Mouse (Mus musculus): ENCODE measurements around the gene Rnh1. TPM values are rescaled to one million over a fixed set of nuclear protein-coding genes. Genes with fewer than 3 reads are reported as not detected.

Gene Rnh1
- total and polyA plus RNA-seq, 2 experiments, result 106 to 134 TPM

- 89% methylated on average over 6 of the region's 6 CpGs for WGBS
- no peak for DNase-seq (ENCODE audit: extremely low read depth, low read depth, low spot score)
- Histone ChIP-seq H3K36me3 (ENCODE audit: control insufficient read depth, insufficient read depth, low read length) (no peaks in the 10 kb centered on the region), H3K4me3 (ENCODE audit: insufficient read depth, low read depth, low read length) (no peak overlapping the region), H3K79me2 (ENCODE audit: control insufficient read depth, insufficient read depth, low read length) (no peaks in the 10 kb centered on the region), H3K4me1 (ENCODE audit: control insufficient read depth, insufficient read depth, low read length) (no peaks in the 10 kb centered on the region), H3K27ac (replicated peaks; ENCODE audit: insufficient read depth, low read depth, low read length) (no peak overlapping the region), H3K9ac (ENCODE audit: low read depth, low read length) (no peak overlapping the region), H3K27me3 (ENCODE audit: control insufficient read depth, insufficient read depth, low read length) (no peaks in the 10 kb centered on the region)
- TF ChIP-seq POLR2A (IDR thresholded peaks at IDR 0.05; ENCODE audit: extremely low read depth, insufficient read depth, low read length) (no peak), CTCF (IDR thresholded peaks at IDR 0.05; ENCODE audit: low read depth, low read length) (no peak)
Measured at GRCm38 (mm10) chr7:141147044-141147443, 25.6 kb downstream of the Rnh1 start.

- 95% methylated on average over 12 of the region's 12 CpGs for WGBS
- no peak for TF ChIP-seq CTCF (IDR thresholded peaks at IDR 0.05; ENCODE audit: low read depth, low read length)
- TF ChIP-seq POLR2A (IDR thresholded peaks at IDR 0.05; ENCODE audit: extremely low read depth, insufficient read depth, low read length), result no peak
- Histone ChIP-seq H3K9ac (ENCODE audit: low read depth, low read length) (no peak overlapping the region), H3K36me3 (ENCODE audit: control insufficient read depth, insufficient read depth, low read length) (no peaks in the 10 kb centered on the region), H3K4me3 (ENCODE audit: insufficient read depth, low read depth, low read length) (no peak overlapping the region), H3K79me2 (ENCODE audit: control insufficient read depth, insufficient read depth, low read length) (no peaks in the 10 kb centered on the region), H3K27ac (replicated peaks; ENCODE audit: insufficient read depth, low read depth, low read length) (no peak overlapping the region), H3K27me3 (ENCODE audit: control insufficient read depth, insufficient read depth, low read length) (no peaks in the 10 kb centered on the region), H3K4me1 (ENCODE audit: control insufficient read depth, insufficient read depth, low read length) (no peaks in the 10 kb centered on the region)
- no peak for DNase-seq (ENCODE audit: extremely low read depth, low read depth, low spot score)
Measured at GRCm38 (mm10) chr7:141146043-141146595, 26.5 kb downstream of the Rnh1 start.

- DNase-seq (ENCODE audit: extremely low read depth, low read depth, low spot score), result no peak
- H3K4me1 ChIP-seq (ENCODE audit: control insufficient read depth, insufficient read depth, low read length), result no peaks in the 10 kb centered on the region
- H3K9ac ChIP-seq (ENCODE audit: low read depth, low read length), result no peak overlapping the region
- no peaks in the 10 kb centered on the region for H3K36me3 ChIP-seq (ENCODE audit: control insufficient read depth, insufficient read depth, low read length)
- H3K4me3 ChIP-seq (ENCODE audit: insufficient read depth, low read depth, low read length), result no peak overlapping the region
- TF ChIP-seq POLR2A (IDR thresholded peaks at IDR 0.05; ENCODE audit: extremely low read depth, insufficient read depth, low read length), result no peak
- TF ChIP-seq CTCF (IDR thresholded peaks at IDR 0.05; ENCODE audit: low read depth, low read length), result no peak
- WGBS, result 73% methylated on average over 1 of the region's 1 CpGs
- H3K27ac ChIP-seq (replicated peaks; ENCODE audit: insufficient read depth, low read depth, low read length), result no peak overlapping the region
- no peaks in the 10 kb centered on the region for H3K79me2 ChIP-seq (ENCODE audit: control insufficient read depth, insufficient read depth, low read length)
- no peaks in the 10 kb centered on the region for H3K27me3 ChIP-seq (ENCODE audit: control insufficient read depth, insufficient read depth, low read length)
Measured at GRCm38 (mm10) chr7:141145403-141145802, 27.3 kb downstream of the Rnh1 start.

GRCm38 (mm10) chr7:141144650-141145049 is 28.0 kb downstream of the Rnh1 start:
- Histone ChIP-seq H3K79me2 (ENCODE audit: control insufficient read depth, insufficient read depth, low read length) (no peaks in the 10 kb centered on the region), H3K9ac (ENCODE audit: low read depth, low read length) (no peak overlapping the region), H3K4me3 (ENCODE audit: insufficient read depth, low read depth, low read length) (no peak overlapping the region), H3K27ac (replicated peaks; ENCODE audit: insufficient read depth, low read depth, low read length) (no peak overlapping the region), H3K4me1 (ENCODE audit: control insufficient read depth, insufficient read depth, low read length) (no peaks in the 10 kb centered on the region), H3K27me3 (ENCODE audit: control insufficient read depth, insufficient read depth, low read length) (no peaks in the 10 kb centered on the region), H3K36me3 (ENCODE audit: control insufficient read depth, insufficient read depth, low read length) (no peaks in the 10 kb centered on the region)
- no peak for DNase-seq (ENCODE audit: extremely low read depth, low read depth, low spot score)
- WGBS, result 90% methylated on average over 3 of the region's 3 CpGs
- TF ChIP-seq CTCF (IDR thresholded peaks at IDR 0.05; ENCODE audit: low read depth, low read length) (no peak), POLR2A (IDR thresholded peaks at IDR 0.05; ENCODE audit: extremely low read depth, insufficient read depth, low read length) (no peak)

GRCm38 (mm10) chr7:141143861-141144260 is 28.8 kb downstream of the Rnh1 start:
- Histone ChIP-seq H3K36me3 (ENCODE audit: control insufficient read depth, insufficient read depth, low read length) (no peaks in the 10 kb centered on the region), H3K4me1 (ENCODE audit: control insufficient read depth, insufficient read depth, low read length) (no peaks in the 10 kb centered on the region)

GRCm38 (mm10) chr7:141143112-141143511 is 29.5 kb downstream of the Rnh1 start:
- H3K4me3 ChIP-seq (ENCODE audit: insufficient read depth, low read depth, low read length), result no peak overlapping the region
- DNase-seq (ENCODE audit: extremely low read depth, low read depth, low spot score), result no peak
- 70% methylated on average over 5 of the region's 5 CpGs for WGBS
- TF ChIP-seq POLR2A (IDR thresholded peaks at IDR 0.05; ENCODE audit: extremely low read depth, insufficient read depth, low read length), result no peak
- TF ChIP-seq CTCF (IDR thresholded peaks at IDR 0.05; ENCODE audit: low read depth, low read length), result peak; percentile 73
- no peak overlapping the region for H3K9ac ChIP-seq (ENCODE audit: low read depth, low read length)
- no peak overlapping the region for H3K27ac ChIP-seq (replicated peaks; ENCODE audit: insufficient read depth, low read depth, low read length)
- no peaks in the 10 kb centered on the region for H3K79me2 ChIP-seq (ENCODE audit: control insufficient read depth, insufficient read depth, low read length)
- no peaks in the 10 kb centered on the region for H3K27me3 ChIP-seq (ENCODE audit: control insufficient read depth, insufficient read depth, low read length)
- H3K4me1 ChIP-seq (ENCODE audit: control insufficient read depth, insufficient read depth, low read length), result no peaks in the 10 kb centered on the region
- peaks cover 4% of the 10 kb centered on the region; the same call in 1 of the 2 replicates for H3K36me3 ChIP-seq (ENCODE audit: control insufficient read depth, insufficient read depth, low read length)

More at GRCm38 (mm10) chr7:141143861-141144260, 28.8 kb downstream of the Rnh1 start:
- H3K27ac ChIP-seq (replicated peaks; ENCODE audit: insufficient read depth, low read depth, low read length), result no peak overlapping the region
- H3K79me2 ChIP-seq (ENCODE audit: control insufficient read depth, insufficient read depth, low read length), result no peaks in the 10 kb centered on the region
- DNase-seq (ENCODE audit: extremely low read depth, low read depth, low spot score), result no peak
- TF ChIP-seq CTCF (IDR thresholded peaks at IDR 0.05; ENCODE audit: low read depth, low read length) (no peak), POLR2A (IDR thresholded peaks at IDR 0.05; ENCODE audit: extremely low read depth, insufficient read depth, low read length) (no peak)
- no peaks in the 10 kb centered on the region for H3K27me3 ChIP-seq (ENCODE audit: control insufficient read depth, insufficient read depth, low read length)
- 84% methylated on average over 2 of the region's 2 CpGs for WGBS
- no peak overlapping the region for H3K9ac ChIP-seq (ENCODE audit: low read depth, low read length)
- H3K4me3 ChIP-seq (ENCODE audit: insufficient read depth, low read depth, low read length), result no peak overlapping the region

All from liver, adult 2 months (tissue).